In the genomic region with DNA sequence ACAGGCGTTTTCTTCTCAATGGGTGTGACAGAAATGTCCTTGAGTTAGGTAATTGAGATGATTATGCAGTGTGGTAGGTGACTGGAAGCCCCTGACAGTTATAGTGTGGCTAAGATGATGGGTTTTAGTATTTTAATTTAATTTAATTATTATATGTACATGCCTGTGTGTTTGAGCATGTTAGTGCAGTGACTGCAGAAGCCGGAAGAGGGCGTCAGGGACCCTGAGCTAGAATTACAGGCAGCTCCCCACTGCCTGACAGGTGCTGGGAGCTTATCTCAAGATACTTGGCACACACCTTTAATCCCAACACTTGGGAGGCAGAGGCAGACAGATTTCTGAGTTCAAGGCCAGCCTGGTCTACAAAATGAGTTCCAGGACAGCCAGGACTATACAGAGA, we compare ENCODE assay signal across 36 mouse cellular contexts. TPM values are rescaled to one million over a fixed set of nuclear protein-coding genes. Genes with fewer than 3 reads are reported as not detected.
"Had no signal": no experiment of that assay in that cellular context is flagged by ENCODE, and none has a peak within 500 bp of the region (broad histone marks: within the 10 kb centered on the region; RNA-seq: fewer than 3 reads in every experiment).

No protein-coding gene starts in this region.

- H3K4me3 ChIP-seq: heart, embryonic 10.5 days; heart, embryonic 12.5 days; hindbrain, embryonic 10.5 days; hindbrain, embryonic 12.5 days; intestine, embryonic 15.5 days; layer of hippocampus, adult 2 months; left cerebral cortex, adult 2 months; limb, embryonic 10.5 days; limb, embryonic 12.5 days; liver, embryonic 13.5 days; liver, embryonic 15.5 days had no signal

- H3K27me3 ChIP-seq: hindbrain, embryonic 12.5 days; intestine, embryonic 15.5 days; limb, embryonic 12.5 days; liver, embryonic 13.5 days; liver, embryonic 15.5 days had no signal

- H3K4me1 ChIP-seq: heart, embryonic 10.5 days; heart, embryonic 12.5 days; hindbrain, embryonic 12.5 days; intestine, embryonic 15.5 days; liver, embryonic 13.5 days; liver, embryonic 15.5 days had no signal

- H3K27ac ChIP-seq: heart, embryonic 10.5 days; hindbrain, embryonic 10.5 days; hindbrain, embryonic 12.5 days; hindbrain, embryonic 14.5 days; intestine, embryonic 15.5 days; layer of hippocampus, adult 2 months; left cerebral cortex, adult 2 months; limb, embryonic 10.5 days; limb, embryonic 12.5 days; liver, embryonic 13.5 days; liver, embryonic 15.5 days had no signal

- H3K9me3 ChIP-seq: heart, embryonic 10.5 days; heart, embryonic 12.5 days; hindbrain, embryonic 10.5 days; hindbrain, embryonic 12.5 days; intestine, embryonic 15.5 days; limb, embryonic 10.5 days; limb, embryonic 12.5 days; liver, embryonic 13.5 days; liver, embryonic 15.5 days had no signal

- H3K36me3 ChIP-seq: heart, embryonic 10.5 days; heart, embryonic 12.5 days; hindbrain, embryonic 10.5 days; hindbrain, embryonic 12.5 days; intestine, embryonic 15.5 days; limb, embryonic 10.5 days; limb, embryonic 12.5 days; liver, embryonic 13.5 days; liver, embryonic 15.5 days had no signal

- H3K9ac ChIP-seq: heart, embryonic 12.5 days; hindbrain, embryonic 12.5 days; hindbrain, embryonic 14.5 days; intestine, embryonic 15.5 days; limb, embryonic 12.5 days; liver, embryonic 13.5 days; liver, embryonic 15.5 days; liver, postnatal 0 days had no signal

- DNase-seq: gastrocnemius, postnatal 10 days; gastrocnemius, postnatal 25 days; heart, adult 18-20 months; heart, postnatal 10 days; heart, postnatal 4 days; kidney, adult 8-10 months; kidney, postnatal 10 days; kidney, postnatal 25 days; kidney, postnatal 4 days; liver; liver, embryonic 13.5 days; liver, postnatal 0 days had no signal

- ATAC-seq: hindbrain, embryonic 16.5 days; inflammation-experienced regulatory T-cells, adult 6 months; intestine, embryonic 15.5 days; intestine, postnatal 0 days; liver, postnatal 0 days had no signal

RNA-seq across cellular contexts. Expression of a gene that starts 33.3 kb away (rescaled TPM):
- total RNA-seq: granulocyte monocyte progenitor cell, adult 5-6 weeks; heart, adult 18-20 months; layer of hippocampus, adult 2 months; layer of hippocampus, postnatal 10 days; layer of hippocampus, postnatal 25 days; left cerebral cortex, adult 2 months; left cerebral cortex, postnatal 14 days; left cerebral cortex, postnatal 36 days had no signal
- polyA plus RNA-seq: heart, embryonic 14.5 days; hindbrain, embryonic 14.5 days; hindbrain, embryonic 16.5 days; intestine, embryonic 15.5 days; intestine, postnatal 0 days; liver, embryonic 11.5 days; liver, embryonic 13.5 days; liver, embryonic 15.5 days; liver, postnatal 0 days had no signal

RNA-seq across cellular contexts. Expression of a gene that starts 36.1 kb away (rescaled TPM):
- total RNA-seq: gastrocnemius, postnatal 25 days; granulocyte monocyte progenitor cell, adult 5-6 weeks; heart, adult 18-20 months; heart, adult 8-10 months; heart, postnatal 10 days; heart, postnatal 25 days; heart, postnatal 4 days; layer of hippocampus, adult 2 months; layer of hippocampus, postnatal 10 days; layer of hippocampus, postnatal 25 days; left cerebral cortex, adult 2 months; left cerebral cortex, postnatal 14 days; left cerebral cortex, postnatal 36 days had no signal
- polyA plus RNA-seq: hindbrain, embryonic 12.5 days; hindbrain, embryonic 14.5 days; limb, embryonic 12.5 days; limb, embryonic 14.5 days; liver, embryonic 11.5 days; liver, embryonic 13.5 days; liver, postnatal 0 days had no signal
